Mouse (Mus musculus) gastrocnemius, adult 8-10 months (tissue): ENCODE measurements around the gene Tmem19. TPM values are rescaled to one million over a fixed set of nuclear protein-coding genes. Genes with fewer than 3 reads are reported as not detected.

Experiments used
- DNase-seq, 2 experiments: peaks; one replicate each; pipeline ENCODE4 v3.0.0; 2022; ENCODE audit warnings: low spot score in 2 of 2
- total RNA-seq, 4 experiments: library from RNA; stranded (reverse); gene quantifications; 2 replicates each; pipeline ENCODE4 v1.2.4; 2022

Gene Tmem19
- total RNA-seq, 4 experiments from 2014 or later: 12.2 to 22.6 (median 14.9) TPM

GRCm38 (mm10) chr10:115311263-115311965 lies 50.9 kb downstream of the Tmem19 start:
- no peak for DNase-seq

GRCm38 (mm10) chr10:115309191-115309590 lies 53.1 kb downstream of the Tmem19 start:
- DNase-seq: no peak

- DNase-seq: no peak
Observed at GRCm38 (mm10) chr10:115307331-115307875, 54.9 kb downstream of the Tmem19 start.

- DNase-seq: no peak
Observed at GRCm38 (mm10) chr10:115298683-115299082, 63.6 kb downstream of the Tmem19 start.

- DNase-seq: no peak
Observed at GRCm38 (mm10) chr10:115297582-115297981, 64.7 kb downstream of the Tmem19 start.

- DNase-seq: no peak
Observed at GRCm38 (mm10) chr10:115296401-115296935, 65.8 kb downstream of the Tmem19 start.

DNA sequence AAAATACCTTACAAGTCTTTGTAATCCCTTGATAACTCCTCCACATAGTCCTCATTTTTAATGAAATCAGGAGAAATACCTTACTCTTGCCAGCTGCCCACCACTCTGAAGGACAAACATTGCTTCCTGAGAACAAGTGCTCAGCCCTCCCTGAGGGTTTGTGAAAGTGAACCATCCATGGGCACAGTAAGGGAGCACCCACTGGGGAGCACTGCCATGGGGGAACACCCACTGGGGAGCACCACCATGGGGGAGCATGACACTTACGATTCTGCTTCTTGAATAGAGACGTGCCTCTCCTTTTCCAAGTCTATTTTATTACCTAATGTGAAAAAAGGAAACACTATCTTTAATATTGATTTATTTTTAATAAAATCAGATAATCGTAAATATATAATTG lies 67.1 kb downstream of the Tmem19 start:
- no peak for DNase-seq

GRCm38 (mm10) chr10:115294715-115295114 lies 67.6 kb downstream of the Tmem19 start:
- no peak for DNase-seq

DNA sequence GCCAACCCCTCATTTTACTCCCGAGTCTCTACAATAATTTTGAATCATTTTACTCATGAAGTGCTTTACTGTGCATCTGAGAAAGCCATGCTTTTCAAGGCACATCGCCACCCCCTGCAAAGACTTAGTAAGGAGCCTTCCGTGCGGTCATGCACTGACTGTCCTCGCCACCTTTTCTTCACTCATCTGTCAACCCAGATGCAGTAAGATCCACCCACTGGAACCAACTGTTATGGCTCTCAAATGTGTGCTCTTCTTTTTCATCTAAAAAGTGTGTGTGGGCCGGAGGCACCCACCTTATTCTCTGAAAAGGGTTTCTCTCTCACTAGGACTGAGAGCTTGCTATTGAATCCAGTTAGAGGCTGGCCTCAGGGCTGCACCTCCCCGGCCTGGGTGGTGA lies 68.4 kb downstream of the Tmem19 start:
- DNase-seq: no peak

GRCm38 (mm10) chr10:115290671-115291070 lies 71.6 kb downstream of the Tmem19 start:
- DNase-seq: no peak

Other genes starting within 250 kb of the Tmem19 start
- gene Tph2, start 177.5 kb downstream of the Tmem19 start, total RNA-seq: under 1 TPM in 1 of 4 experiments, not detected in 3; 0.31 TPM
- gene Tbc1d15, start 111.0 kb downstream of the Tmem19 start, total RNA-seq: 10 to 100 TPM; 36.2 to 53.7 (median 42.1) TPM
- 10 to 100 TPM; 51.9 to 61.4 (median 57.4) TPM for gene Rab21, start 46.9 kb downstream of the Tmem19 start, total RNA-seq
- 1 to 10 TPM; 3.4 to 10.0 (median 5.7) TPM for gene Thap2, start 21.9 kb upstream of the Tmem19 start, total RNA-seq
- 1 to 10 TPM; 6.5 to 9.9 (median 8.8) TPM for gene Zfc3h1, start 22.5 kb upstream of the Tmem19 start, total RNA-seq
- not detected for gene A930009A15Rik, start 207.5 kb upstream of the Tmem19 start, total RNA-seq
- under 1 TPM in 1 of 4 experiments, not detected in 3; 0.12 TPM for gene Lgr5, start 225.3 kb upstream of the Tmem19 start, total RNA-seq